Mouse (Mus musculus) lung, postnatal 0 days (tissue): Measurements from ENCODE around the gene Inpp5e.

Experiments used
- CTCF ChIP-seq: IDR thresholded peaks from 2 replicates; pipeline ENCODE4 v1.5.1; 2016; ENCODE audit warnings: antibody characterized with exemption, mild to moderate bottlenecking
- EP300 ChIP-seq: IDR thresholded peaks from 2 replicates; pipeline ENCODE4 v1.6.1; 2016; ENCODE audit warnings: antibody characterized with exemption, mild to moderate bottlenecking, control low read depth

DNA sequence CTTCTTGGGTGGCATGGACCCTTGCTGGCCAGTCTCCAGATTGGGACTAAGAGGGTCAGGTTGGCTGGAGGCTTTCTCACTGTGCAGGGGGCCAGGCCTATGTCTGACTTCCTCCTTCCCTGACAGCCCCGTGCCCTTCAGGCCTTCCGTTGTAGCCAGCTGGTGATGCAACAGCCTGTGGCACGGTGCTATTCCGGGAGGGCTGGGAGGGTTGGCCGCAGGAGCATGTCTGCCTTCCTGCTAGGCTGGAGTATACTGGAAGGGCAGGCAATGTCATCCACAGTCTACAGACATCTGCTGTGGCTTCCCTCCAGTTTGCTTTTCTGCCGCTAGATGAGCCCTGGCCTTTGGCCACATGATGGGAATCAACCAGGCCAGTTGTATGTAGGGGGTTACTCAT is 49.0 kb downstream of the Inpp5e start:
- TF ChIP-seq CTCF (no peak), EP300 (no peak)
